Mouse (Mus musculus) lung, postnatal 0 days (tissue): ENCODE measurements around the gene Gm6309.

Source experiments
- CTCF ChIP-seq: IDR thresholded peaks from 2 replicates; pipeline ENCODE4 v1.5.1; 2016; ENCODE audit warnings: antibody characterized with exemption, mild to moderate bottlenecking
- EP300 ChIP-seq: IDR thresholded peaks from 2 replicates; pipeline ENCODE4 v1.6.1; 2016; ENCODE audit warnings: antibody characterized with exemption, mild to moderate bottlenecking, control low read depth

- TF ChIP-seq CTCF, result peak; percentile 31
- no peak for TF ChIP-seq EP300
Measured at GRCm38 (mm10) chr5:146188144-146188543, 17.6 kb upstream of the Gm6309 start.
